Mouse (Mus musculus) frontal cortex, postnatal 10 days (tissue): ENCODE data around the gene Galnt14.

Source experiments
- DNase-seq, 2 experiments: peaks; one replicate each; pipeline ENCODE4 v3.0.0; 2022; ENCODE audit warnings: low spot score in 2 of 2, mixed read lengths in 1 of 2

Gene Galnt14

DNA sequence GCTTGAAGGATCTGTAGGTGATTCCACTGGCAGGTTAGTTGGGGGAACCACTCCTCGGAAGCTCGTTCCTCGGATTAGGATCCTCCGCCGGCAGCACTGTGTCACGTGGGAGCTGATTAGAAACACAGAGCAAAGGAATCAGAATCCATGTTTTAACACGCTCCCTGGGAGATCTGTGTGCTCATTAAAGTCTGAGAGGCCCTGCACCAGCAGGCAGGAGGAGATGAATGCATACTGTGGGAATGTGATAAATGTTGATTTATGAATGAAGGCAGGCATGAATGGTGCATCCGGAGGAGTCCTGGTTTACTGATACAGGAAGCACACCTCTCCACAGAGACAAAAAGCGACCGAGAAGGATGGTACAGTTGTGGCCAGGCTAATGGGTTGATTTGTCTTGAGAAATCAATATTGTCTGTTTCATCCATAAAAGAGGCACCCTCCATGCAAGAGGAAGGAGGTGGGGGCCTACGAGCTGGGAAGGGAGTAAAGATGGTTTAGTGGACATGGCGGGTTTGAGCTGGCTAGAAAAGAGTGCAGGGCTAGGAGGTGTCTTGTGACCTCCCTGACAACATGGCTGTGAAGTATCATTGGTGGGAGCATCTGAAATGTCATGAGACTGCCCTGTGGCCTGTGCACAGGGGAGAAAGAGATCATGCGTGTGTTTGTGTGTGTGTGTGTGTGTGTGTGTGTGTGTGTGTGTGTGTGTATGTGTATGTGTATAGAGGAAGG is 202.3 kb downstream of the Galnt14 start:
- DNase-seq, result no peak

DNA sequence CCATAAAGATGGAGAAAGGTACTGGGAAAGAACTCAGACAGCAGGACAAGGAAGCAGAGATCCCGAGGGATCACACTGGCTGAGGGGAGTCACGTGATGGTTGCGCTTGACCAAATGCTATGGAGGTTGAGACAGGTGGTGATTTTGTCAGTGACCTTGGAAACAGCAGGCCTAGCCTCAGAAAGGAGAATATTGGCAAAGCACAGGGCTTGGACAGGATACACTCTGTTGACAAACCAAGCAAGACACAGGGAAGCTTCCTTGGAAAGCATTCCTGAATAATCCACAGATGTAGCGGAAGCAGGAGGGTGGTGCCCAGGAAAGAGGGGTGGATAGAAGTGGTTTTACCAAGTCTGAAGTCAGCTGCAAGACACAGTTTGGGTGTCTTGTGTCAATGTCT is 206.1 kb downstream of the Galnt14 start:
- DNase-seq, result no peak

DNA sequence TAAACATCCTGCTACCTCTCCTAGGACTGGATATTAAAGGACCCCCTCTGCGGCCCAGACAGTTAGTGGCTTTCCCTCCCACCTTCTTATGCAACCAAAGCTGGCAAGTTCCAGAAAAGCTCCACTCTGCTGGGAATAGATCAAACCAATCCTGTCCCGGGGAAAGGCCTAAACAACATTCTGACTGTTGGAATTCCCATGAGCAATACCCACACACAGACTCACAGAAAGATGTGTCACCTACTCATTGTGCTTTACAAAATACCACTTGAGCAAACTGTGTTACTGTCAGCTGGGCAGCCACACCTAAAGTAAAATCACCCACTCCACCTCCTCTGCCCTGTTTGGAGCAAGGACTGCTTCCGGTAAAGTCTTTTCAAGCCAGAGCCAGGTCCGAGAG is 207.6 kb downstream of the Galnt14 start:
- DNase-seq, result no peak

DNA sequence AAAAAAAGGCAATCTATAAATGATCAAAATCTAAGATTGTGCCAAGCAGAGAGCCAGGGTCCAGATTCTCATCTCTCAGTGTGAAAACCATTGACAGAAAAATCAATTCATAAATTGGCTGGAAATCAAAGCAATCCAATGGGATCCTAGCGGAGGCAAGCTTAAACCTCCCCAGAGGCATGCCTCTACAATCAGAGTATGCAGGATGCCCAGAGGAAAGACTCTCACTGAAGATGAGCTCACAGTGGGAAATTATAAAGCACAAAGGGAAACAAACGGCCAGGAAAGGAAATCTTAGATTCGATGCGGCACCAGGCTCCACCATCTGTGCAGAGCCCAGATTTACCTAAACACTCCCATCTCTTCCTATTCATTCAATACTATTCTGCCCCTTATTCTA is 220.7 kb downstream of the Galnt14 start:
- no peak for DNase-seq

DNA sequence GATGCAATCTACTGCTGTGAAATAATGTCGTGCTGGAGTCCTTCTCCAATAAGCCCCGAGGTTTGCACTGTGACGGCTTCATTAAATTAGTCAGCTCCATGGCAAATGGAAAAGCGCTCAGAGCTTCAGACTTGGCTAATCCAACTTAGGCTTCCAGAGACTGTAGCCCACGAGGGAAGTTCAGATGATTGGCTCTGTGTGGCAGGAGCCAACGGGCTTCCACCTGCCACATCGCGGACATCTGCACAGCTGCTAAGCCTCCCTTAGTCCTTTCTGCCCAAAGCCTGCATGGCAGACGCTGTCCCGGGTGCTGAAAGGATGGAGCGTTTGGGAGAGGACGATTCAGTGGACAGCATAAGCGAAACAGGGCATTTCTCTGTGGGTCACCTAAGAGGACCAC is 222.5 kb downstream of the Galnt14 start:
- no peak for DNase-seq

DNA sequence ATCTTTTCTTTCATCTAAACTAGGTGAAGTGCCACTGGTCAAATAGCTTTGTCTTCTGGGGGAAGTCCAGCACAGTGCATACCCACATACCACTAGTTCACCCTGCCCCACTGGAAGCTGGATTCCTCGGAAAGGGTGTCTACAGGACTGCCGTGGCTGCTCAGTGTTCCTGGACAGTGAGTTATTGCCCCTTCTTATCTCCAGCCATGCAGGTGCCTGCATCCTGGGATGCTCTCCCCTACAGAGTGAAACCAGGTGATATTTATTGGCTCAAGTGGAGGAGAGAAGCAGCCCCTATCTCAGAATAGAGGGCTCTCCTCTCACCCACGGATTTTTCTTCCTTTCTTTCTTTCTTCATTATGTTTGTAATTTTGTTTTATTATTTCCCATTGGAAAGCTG is 222.9 kb downstream of the Galnt14 start:
- no peak for DNase-seq

DNA sequence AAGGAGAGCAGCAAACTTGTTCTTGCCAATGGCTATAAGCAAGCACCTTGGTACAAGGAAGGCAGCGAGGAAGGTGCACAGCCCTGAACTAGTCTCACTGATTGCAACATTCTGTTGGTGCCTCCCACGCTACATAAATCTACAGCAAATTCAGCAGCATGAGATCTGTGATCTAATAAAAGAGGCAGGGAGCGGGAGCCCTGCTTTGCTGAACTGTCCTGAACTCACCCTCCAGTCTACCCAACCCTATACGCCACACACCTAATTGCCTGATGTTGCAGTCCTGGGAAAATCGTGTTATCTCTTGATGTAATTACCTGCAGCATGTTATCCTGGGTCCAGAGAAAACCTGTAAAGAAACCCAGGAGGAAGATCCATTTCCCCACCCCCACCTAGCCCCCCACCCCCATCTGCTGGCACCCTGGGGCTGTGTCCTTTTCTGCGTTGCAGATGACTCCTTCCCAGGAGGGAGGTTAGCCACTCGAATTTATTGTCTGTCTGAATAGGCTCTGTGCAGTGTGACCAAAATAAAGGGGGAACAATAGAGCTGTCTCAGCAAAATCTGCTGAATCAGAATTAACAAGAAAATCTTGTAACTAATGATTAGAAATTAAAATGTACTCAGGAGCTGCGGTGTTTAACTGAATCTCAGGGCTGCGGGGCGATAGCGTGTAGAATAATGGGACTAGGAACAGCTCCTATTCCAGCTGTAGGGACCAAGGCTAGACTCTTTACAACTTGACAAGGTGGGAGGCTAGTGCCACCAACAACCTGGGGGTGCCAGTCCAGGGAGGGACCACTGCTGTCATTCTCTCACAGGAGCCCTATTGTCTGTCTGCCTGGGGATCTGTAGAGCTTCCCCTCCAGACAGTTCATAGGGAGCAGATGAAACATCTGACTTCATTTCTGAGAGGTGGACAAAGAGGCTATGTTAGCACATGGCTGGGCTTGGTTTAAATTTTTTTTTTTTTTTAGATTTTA is 232.9 kb downstream of the Galnt14 start:
- no peak for DNase-seq

DNA sequence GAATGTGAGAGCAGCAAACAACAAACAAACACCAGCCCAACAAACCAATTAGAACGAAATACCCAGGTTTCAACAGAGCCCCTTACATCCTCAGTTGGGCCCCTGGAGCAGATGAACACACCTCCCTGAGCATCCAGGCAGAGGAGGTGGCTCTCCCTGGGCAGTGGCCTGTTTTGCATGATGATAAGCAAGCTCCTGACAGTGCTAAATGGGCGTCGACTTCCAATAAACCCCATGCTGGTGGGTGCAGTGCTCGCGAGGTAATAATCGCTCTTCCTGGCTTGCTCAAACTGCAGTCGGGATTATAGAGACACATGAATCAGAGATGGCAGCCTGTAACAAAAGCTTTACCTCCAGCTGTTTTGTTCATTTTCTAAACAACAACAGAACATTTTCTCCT is 235.9 kb downstream of the Galnt14 start:
- no peak for DNase-seq

DNA sequence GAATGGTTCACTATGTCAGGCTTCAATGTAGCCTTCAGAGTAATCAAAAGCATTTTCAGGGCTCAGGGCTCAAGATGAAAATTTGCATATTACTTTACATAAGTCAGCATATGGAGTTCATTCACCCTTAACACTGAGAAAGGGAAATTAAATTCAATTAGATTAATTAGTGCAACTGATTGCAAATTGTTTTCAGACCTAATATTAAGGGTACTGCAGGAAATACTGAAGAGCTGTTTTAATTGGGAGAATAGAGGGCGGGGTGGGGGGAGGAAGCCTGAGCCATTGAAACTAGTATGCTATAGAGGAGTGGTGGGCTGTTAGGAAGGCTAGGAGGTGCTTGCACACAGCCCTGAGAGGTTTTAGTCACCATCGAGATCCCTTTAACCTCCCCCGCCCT is 237.2 kb downstream of the Galnt14 start:
- DNase-seq, result no peak

DNA sequence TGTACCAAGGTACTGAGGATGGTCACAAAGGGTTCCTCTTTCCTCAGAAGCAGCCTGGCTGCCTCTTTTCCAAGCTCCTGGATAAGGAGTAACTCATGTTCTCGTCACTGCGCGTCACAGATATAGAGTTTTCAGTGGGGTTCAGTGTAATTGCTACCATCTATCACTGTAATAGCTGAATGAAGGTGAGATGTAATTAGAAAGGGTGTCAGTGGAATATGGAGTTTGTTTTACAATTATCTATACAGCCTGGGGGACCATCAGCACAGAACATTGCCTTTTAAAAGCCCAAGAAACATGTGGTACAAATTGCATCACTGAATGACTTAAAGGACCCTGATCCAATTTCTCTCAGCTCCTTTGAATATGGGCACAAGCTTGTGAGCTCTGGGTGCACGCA is 249.4 kb downstream of the Galnt14 start:
- DNase-seq, result no peak

DNA sequence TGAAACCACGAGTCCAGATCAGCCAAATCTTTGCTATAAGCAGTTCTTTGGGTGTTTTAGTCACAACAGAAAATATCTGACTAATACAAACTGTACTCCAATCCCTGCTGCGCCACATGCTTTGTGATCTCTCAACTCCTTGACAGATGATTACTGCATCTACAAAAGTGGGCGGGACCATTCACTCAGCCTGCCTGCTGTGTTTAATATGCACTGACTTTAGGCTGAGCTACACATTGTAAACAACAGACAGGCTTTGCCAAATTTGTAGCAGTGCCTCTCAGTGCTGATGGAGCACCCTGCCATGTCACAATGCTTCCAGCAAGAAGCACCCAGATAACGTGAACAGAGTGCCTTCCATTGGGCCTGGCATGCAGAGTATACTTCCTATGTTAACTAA is 251.5 kb downstream of the Galnt14 start:
- DNase-seq, result no peak

DNA sequence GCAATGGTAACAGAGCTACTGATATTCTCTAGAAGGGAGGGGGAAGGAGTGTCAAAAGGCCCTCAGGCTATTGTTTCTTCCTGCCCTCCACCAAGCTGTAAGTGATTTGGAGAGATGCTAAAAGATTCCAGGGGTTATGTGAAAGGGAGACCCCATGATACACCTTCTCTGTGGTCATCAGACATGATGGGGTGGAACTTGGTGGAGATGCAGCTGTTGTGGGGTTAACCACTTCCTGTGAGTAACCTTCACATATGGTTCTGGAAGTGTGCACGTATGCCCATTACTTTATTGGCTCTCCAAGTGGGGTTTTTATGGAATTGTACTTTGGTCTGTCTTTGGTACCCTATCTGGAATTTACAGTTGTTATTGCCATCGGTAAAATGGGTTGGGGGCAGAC is 253.7 kb downstream of the Galnt14 start:
- no peak for DNase-seq

DNA sequence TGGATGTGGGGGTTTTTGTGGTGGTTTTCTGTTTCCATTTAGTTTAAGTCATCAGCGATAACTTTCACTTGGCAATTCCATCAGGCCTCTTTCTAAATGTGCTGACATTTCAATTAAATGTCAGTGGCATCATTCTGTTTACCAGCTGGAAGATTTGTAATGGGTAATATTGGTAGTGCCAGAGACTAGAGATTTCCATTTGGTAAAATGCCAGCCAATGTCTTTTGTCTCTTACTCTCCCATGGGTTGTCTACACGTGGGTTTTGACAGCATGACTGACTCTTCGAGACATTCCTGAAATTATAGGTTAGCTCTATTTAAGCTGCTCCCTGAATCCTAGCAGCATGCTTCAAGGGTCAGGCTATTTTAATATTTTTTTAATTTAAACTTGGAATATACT is 256.6 kb downstream of the Galnt14 start:
- DNase-seq, result no peak

DNA sequence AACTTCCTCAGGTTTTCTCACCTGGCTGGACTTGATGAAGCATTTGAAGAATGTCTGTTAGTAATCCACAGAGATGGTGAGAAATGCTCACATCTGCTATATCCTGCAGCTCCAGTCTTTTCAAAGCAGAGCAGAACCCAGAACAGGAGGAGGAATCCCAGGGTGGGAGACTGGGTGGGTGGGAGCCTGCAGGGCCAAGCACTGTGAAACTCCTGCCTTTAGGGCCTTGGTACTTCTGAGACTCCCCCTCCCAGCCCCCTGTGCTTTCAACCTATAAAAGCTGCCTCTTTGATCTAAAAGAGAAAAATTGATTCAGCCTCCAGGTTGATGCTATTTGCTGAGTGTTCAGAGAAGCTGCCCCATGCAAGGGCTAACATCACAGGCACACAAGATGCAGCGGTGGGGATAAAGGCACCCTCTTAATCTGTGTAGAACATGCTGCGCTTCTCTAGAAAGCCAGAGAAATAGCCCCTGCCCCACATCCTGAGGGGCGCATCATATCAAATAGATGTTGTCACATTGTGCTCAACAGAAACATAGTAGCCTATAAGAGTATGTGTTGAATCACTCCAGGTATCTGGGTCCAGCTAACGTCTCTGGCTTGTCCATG is 258.0 kb downstream of the Galnt14 start:
- DNase-seq, result no peak

DNA sequence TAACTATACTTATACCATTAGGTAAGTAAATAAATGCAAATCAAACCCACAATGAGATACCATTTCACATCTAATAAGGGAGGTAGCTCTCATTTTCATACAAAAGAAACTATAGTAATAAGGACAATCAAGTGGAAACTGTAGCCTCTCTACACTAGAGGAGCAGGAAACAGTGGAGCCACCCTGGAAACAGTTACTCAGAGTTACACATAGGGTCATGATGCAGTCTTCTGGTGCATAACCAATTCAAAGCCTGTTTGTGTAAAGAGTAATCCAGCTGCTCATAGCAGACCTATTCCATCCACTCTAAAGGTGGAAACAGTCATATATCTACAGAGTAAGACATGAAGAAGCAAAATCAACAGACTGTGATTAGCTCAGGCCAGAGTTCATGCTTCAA is 261.1 kb downstream of the Galnt14 start:
- DNase-seq, result no peak
